Mouse (Mus musculus): Measurements from ENCODE around the gene Polr2l.

GRCm38 (mm10) chr7:141485606-141486005, 10.7 kb upstream of the Polr2l start:
- no peak for TF ChIP-seq CTCF (IDR thresholded peaks at IDR 0.05; ENCODE audit: borderline replicate concordance, insufficient read depth, low read depth, low read length)
- TF ChIP-seq POLR2A (IDR thresholded peaks at IDR 0.05; ENCODE audit: borderline replicate concordance, insufficient read depth, low read length): no peak

Data from cerebellum, adult 2 months (tissue).